Mouse (Mus musculus): ENCODE measurements around the gene Zc2hc1c.
"Not testable (repeated sequence)": the region's sequence is repeated elsewhere in the genome, so short reads cannot be mapped to it uniquely, and the experiment has no call there.

Gene Zc2hc1c

GRCm38 (mm10) chr12:85288486-85289156, at the start of gene Zc2hc1c:
TSS of gene Zc2hc1c (plus strand) at chr12:85288591.
- peak in 1 of 2 experiments; percentile 44 for DNase-seq

DNA sequence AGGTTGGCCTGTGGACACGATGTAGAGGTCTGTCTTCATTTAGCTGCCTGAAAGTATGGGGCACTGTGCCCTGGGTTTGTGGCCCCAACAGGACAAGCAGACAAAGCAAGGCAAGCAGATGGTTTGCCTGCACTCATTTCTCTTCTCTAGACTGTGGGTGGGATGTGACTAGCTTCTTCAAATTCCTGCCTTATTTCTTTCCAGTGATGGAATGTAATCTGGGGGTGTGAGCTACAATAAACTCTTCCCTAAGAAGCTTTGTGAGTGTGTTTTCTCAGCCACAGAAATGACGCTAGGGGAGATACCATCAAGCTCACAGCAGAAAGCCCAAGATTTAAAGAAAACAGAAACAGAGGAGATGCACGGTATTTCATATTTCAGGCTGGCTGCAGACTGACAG, 36.3 kb upstream of the Zc2hc1c start:
- no peak for DNase-seq

GRCm38 (mm10) chr12:85256074-85256751, 32.2 kb upstream of the Zc2hc1c start:
- no peak for DNase-seq

DNA sequence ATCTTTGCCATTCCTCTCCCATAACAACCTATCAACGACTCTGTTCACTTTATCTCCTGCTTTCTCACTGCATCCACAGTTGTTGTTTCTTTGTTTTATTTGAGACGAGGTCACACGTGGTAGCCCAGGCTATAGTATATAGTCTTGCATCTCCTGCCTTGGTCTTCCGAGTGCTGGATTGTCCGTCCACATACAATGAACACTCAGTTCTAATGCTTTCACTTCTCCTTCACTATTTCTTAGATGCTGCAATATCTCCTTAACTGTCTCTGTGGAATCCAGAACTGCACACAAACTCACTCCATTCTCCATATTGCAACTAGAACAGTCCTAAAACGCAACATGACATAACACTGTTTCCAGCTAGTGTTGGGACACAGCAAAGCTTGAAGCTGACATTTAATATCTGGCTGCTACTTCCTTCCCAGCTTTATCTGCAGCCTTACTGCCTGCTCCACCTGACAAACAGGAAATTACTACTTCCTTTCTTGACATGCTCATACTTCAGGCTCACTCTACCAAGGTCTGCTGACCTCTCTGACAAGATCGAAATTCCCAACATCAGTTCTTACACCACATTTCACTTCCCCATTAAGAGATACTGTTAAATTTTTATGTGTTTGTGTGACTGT, 31.3 kb upstream of the Zc2hc1c start:
- DNase-seq = no peak

GRCm38 (mm10) chr12:85262489-85262888, 25.9 kb upstream of the Zc2hc1c start:
- DNase-seq = no peak

- no peak for DNase-seq
Observed at GRCm38 (mm10) chr12:85263190-85263589, 25.2 kb upstream of the Zc2hc1c start.

- DNase-seq = peak; percentile 33 to 48
Observed at GRCm38 (mm10) chr12:85264531-85264930, 23.9 kb upstream of the Zc2hc1c start.

GRCm38 (mm10) chr12:85264940-85265339, 23.5 kb upstream of the Zc2hc1c start:
- DNase-seq = no peak

- no peak for DNase-seq
Observed at GRCm38 (mm10) chr12:85266248-85266647, 22.1 kb upstream of the Zc2hc1c start.

- no peak for DNase-seq
Observed at GRCm38 (mm10) chr12:85269821-85270220, 18.6 kb upstream of the Zc2hc1c start.

DNA sequence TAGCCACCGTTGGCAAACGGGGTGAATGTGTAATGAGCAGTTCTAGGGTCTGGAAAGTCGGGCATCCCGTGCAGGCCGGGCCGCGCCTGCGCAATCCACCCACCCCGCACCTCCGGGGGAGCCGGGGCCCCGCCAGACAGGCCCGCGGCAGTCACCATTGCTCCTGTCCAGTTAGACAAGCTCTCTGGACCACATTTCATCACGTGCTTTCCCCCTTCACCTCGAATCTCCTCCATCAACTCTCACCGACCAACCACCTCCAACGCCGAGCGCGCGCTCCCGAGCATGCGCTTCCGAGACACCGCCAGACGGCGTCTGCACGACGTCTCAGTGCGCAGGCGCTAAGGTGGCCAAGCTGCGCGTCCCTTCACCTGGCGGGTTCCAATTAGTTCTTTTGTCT, 18.1 kb upstream of the Zc2hc1c start, which contains the start of gene Mlh3:
Mlh3 (minus strand) TSS at position 281 of the 400 bp plus-strand sequence.
- peak; percentile 93 to 97 for DNase-seq

GRCm38 (mm10) chr12:85271132-85271842, 17.1 kb upstream of the Zc2hc1c start:
- DNase-seq = no peak

GRCm38 (mm10) chr12:85271843-85272206, 16.6 kb upstream of the Zc2hc1c start:
- no peak for DNase-seq

- DNase-seq = no peak
Observed at GRCm38 (mm10) chr12:85273508-85273907, 14.9 kb upstream of the Zc2hc1c start.

DNA sequence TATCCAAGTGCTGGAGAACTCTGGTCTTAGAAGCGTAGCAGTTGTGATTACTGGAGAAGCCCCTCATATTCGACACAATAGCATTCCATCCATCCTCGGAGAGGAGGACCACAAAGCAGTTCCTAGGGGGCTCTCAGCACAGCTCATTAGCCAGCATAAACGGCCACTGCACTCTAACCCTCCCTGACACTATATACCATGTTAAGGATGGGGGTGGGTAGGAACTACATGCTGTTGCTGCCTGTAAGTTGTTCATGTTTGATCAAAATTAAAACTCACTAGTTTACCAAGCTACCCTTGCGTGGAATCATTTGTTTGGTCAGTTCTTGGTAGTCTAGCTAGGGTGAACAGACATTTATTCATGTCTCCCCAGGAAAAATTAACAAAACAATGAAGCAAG, 12.1 kb upstream of the Zc2hc1c start:
- DNase-seq = no peak

DNA sequence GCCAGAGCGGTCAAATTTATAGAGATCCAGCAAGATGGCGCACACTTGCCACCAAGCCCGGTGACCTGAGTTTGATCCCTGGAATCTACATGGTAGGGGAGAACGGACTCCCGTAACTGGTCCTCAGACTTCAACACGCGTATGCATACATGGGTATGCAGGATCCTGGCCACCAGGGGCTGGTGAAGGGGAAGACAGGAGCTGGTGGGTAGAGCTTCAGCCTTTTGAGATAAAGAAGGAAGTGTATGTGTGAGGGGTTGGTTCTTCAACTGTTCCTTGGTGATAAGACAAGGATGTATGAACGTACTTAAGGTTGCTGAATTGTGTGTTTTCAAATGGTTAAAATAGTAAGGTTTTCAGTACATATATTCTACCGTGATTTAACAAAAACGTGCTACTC, 9.5 kb upstream of the Zc2hc1c start:
- DNase-seq = no peak

GRCm38 (mm10) chr12:85279396-85280080, 8.9 kb upstream of the Zc2hc1c start:
- peak in 1 of 2 experiments; percentile 51 for DNase-seq

DNA sequence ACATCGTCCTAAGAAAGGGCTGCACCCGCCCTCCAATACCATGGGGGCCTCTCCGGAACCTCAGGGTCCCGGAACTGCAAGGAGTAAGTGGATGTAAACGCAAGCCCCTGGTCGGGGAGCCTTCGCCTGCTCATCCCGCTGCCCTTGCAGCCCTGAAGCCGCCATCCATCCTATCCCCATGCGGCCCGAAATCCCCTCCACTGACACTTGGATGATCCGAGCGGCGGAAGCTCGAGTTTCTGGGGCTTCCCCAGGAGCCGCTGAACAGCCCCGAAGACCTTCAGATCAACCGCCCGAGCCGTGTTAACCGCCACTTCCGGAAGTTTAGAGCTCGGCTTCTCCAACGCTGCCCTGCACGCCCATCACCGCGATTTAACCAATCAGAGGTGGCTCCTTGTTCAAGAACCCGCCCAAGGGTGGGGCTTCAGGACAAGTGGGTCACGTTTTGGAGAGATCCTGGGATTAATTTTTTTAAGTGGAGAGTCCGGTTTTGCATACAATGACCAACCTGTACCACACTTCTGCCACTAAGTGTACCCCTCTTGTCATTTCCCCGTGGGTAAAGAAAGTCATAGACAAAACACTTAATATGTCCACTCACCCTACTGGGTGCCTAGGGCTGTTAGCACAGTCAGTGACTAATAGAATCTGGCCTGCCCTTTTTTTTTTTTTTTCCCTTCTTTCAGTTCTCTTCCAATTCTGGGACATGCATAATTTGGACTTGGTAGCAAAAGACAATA, 8.1 kb upstream of the Zc2hc1c start:
- DNase-seq = peak; percentile 98 to 99

DNA sequence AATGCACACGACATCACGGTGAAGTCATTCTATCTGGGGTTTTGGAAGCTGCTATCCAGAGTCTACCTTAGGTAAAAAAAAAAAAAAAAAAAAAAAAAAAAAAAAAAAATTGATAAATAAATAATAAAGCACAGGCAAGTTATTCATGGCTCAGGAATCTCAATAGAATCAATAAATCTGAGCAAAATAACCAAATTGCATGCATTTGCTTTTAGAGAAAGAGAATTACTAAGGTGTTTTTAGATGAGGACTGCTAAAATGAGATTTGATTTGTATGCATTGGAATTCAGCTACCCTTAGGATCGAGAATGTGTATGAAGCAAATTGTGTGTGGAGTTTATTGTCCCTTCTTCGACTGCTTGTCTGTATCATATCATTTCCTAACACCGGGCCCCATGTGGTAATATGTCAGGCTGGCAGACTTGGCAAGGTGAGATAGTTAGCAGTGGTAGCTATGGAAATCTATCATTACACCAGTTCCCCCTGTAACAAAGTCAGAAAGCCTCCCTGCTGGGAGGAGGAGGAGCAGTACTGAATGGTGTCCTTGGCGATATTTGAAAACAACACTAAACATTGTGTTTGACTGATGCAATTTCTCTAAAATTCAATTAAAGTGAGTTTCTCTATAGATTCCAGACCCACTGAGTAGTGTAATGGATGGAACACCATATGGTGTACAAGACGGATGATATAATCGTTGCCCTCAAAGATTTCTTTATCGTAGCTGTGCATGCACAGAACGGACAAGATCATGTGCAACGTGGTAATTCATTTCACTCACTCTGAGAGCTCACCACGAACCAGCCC, 7.3 kb upstream of the Zc2hc1c start:
- DNase-seq = no peak

DNA sequence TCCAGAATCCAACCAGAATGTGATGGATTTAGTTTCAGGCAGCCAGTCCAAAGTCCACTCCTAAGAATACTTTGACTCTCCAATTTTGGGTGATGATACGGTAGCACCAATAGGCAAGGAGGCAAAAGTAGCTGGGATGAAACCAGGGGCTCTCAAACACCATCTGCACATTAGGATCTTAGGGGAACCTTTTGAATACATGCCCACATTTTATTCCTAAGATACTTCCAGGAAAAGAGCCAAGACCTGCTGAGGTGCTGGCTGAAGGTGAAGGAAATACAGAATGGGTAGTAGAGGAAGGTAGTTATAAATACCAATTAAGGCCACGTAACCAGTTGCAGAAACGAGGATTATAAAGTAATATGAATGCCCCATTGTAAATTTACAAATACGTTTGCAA, 6.6 kb upstream of the Zc2hc1c start:
- not testable (repeated sequence) for DNase-seq

DNA sequence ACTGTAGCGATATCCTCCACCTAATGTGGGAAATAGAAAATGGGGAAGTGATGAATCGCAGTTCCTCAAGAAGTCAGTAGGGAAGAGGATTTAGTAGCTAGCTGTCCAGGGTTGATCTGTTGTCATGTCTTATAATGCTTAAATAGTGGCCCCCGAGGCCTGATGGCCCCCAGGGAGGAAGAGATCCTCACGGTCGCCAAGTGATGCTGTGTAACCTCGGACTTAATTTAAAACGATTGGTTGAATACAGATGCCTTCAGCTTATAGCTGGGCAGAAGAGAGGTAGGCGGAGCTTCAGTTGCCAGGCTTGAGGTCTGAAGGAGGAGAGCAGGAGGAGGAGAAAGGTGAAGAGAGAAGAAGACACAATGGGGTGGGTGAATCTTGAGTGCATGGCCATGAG, 4.1 kb upstream of the Zc2hc1c start:
- no peak for DNase-seq
